Mouse (Mus musculus): ENCODE data around the gene Olfr231. TPM values are rescaled to one million over a fixed set of nuclear protein-coding genes. Genes with fewer than 3 reads are reported as not detected.

Gene Olfr231
- not detected in 2 replicates for polyA plus RNA-seq (2014; fragmentation: Nextera tagmentation; extraction: Ambion mirVana)

- 55% methylated on average over 2 of the region's 2 CpGs for WGBS
- Histone ChIP-seq H3K9ac (ENCODE audit: low read length) (no peak within 1 kb of the TSS), H3K4me2 (no peak within 1 kb of the TSS), H3K9me3 (ENCODE audit: control insufficient read depth, low read length) (no peaks in the 10 kb centered on the region), H3K27me3 (ENCODE audit: control insufficient read depth, insufficient read depth, low read length) (no peaks in the 10 kb centered on the region), H3K36me3 (ENCODE audit: control insufficient read depth, insufficient read depth, low read length) (no peaks in the 10 kb centered on the region), H3K27ac (ENCODE audit: low read depth, low read length) (no peak within 1 kb of the TSS), H3K4me3 (ENCODE audit: low read depth, low read length) (no peak within 1 kb of the TSS), H3K4me1 (ENCODE audit: control insufficient read depth, insufficient read depth, low read length) (no peaks in the 10 kb centered on the region)
- no peak for ATAC-seq (ENCODE audit: low FRiP score)
- no peak for DNase-seq (ENCODE audit: low spot score, missing footprints)
Observed at GRCm38 (mm10) chr1:174121062-174121461, at the start of gene Olfr231. Olfr231 (minus strand) TSS chr1:174121162.

- no peaks in the 10 kb centered on the region for H3K9me3 ChIP-seq (ENCODE audit: control insufficient read depth, low read length)
- H3K27ac ChIP-seq (ENCODE audit: low read depth, low read length), result no peak overlapping the region
- H3K9ac ChIP-seq (ENCODE audit: low read length), result no peak overlapping the region
- no peak overlapping the region for H3K4me3 ChIP-seq (ENCODE audit: low read depth, low read length)
- DNase-seq (ENCODE audit: low spot score, missing footprints) (no peak), ATAC-seq (ENCODE audit: low FRiP score) (no peak)
- H3K4me2 ChIP-seq, result no peak overlapping the region
- peaks cover 2% of the 10 kb centered on the region; the same call in 1 of the 2 replicates for H3K4me1 ChIP-seq (ENCODE audit: control insufficient read depth, insufficient read depth, low read length)
- H3K27me3 ChIP-seq (ENCODE audit: control insufficient read depth, insufficient read depth, low read length), result no peaks in the 10 kb centered on the region
- no peaks in the 10 kb centered on the region for H3K36me3 ChIP-seq (ENCODE audit: control insufficient read depth, insufficient read depth, low read length)
Observed at GRCm38 (mm10) chr1:174169024-174169423, 48.1 kb upstream of the Olfr231 start.

DNA sequence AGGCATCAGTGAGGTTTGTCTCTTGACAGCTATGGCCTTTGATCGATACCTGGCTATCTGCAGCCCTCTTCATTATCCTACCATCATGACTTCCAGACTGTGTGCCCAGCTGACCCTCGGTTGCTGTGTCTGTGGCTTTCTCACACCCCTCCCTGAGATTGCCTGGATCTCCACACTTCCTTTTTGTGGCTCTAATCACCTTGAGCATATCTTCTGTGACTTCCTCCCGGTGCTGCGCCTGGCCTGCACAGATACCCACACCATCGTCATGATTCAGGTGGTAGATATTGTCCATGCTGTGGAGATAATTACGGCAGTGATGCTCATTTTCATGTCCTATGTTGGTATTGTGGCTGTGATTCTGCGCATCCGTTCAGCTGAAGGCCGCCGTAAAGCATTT lies 38.1 kb upstream of the Olfr231 start:
- no peaks in the 10 kb centered on the region for H3K9me3 ChIP-seq (ENCODE audit: control insufficient read depth, low read length)

GRCm38 (mm10) chr1:174158512-174158911 lies 37.5 kb upstream of the Olfr231 start:
- Histone ChIP-seq H3K9me3 (ENCODE audit: control insufficient read depth, low read length) (no peaks in the 10 kb centered on the region), H3K4me3 (ENCODE audit: low read depth, low read length) (no peak overlapping the region), H3K27me3 (ENCODE audit: control insufficient read depth, insufficient read depth, low read length) (no peaks in the 10 kb centered on the region), H3K9ac (ENCODE audit: low read length) (no peak overlapping the region), H3K4me2 (no peak overlapping the region), H3K36me3 (ENCODE audit: control insufficient read depth, insufficient read depth, low read length) (no peaks in the 10 kb centered on the region), H3K27ac (ENCODE audit: low read depth, low read length) (no peak overlapping the region), H3K4me1 (ENCODE audit: control insufficient read depth, insufficient read depth, low read length) (no peaks in the 10 kb centered on the region)
- no peak for ATAC-seq (ENCODE audit: low FRiP score)
- DNase-seq (ENCODE audit: low spot score, missing footprints), result no peak
- WGBS, result 84% methylated on average over 1 of the region's 1 CpGs

More for the DNA sequence above, 38.1 kb upstream of the Olfr231 start:
- Histone ChIP-seq H3K4me1 (ENCODE audit: control insufficient read depth, insufficient read depth, low read length) (no peaks in the 10 kb centered on the region), H3K27me3 (ENCODE audit: control insufficient read depth, insufficient read depth, low read length) (no peaks in the 10 kb centered on the region), H3K9ac (ENCODE audit: low read length) (no peak overlapping the region), H3K36me3 (ENCODE audit: control insufficient read depth, insufficient read depth, low read length) (no peaks in the 10 kb centered on the region), H3K27ac (ENCODE audit: low read depth, low read length) (no peak overlapping the region), H3K4me2 (no peak overlapping the region), H3K4me3 (ENCODE audit: low read depth, low read length) (no peak overlapping the region)
- ATAC-seq (ENCODE audit: low FRiP score) (no peak), DNase-seq (ENCODE audit: low spot score, missing footprints) (no peak)
- 93% methylated on average over 10 of the region's 10 CpGs for WGBS

GRCm38 (mm10) chr1:174157622-174158021 lies 36.7 kb upstream of the Olfr231 start:
- ATAC-seq (ENCODE audit: low FRiP score) (no peak), DNase-seq (ENCODE audit: low spot score, missing footprints) (no peak)
- H3K36me3 ChIP-seq (ENCODE audit: control insufficient read depth, insufficient read depth, low read length), result no peaks in the 10 kb centered on the region
- no peaks in the 10 kb centered on the region for H3K4me1 ChIP-seq (ENCODE audit: control insufficient read depth, insufficient read depth, low read length)
- 96% methylated on average over 3 of the region's 3 CpGs for WGBS
- no peak overlapping the region for H3K27ac ChIP-seq (ENCODE audit: low read depth, low read length)
- no peaks in the 10 kb centered on the region for H3K27me3 ChIP-seq (ENCODE audit: control insufficient read depth, insufficient read depth, low read length)
- H3K9me3 ChIP-seq (ENCODE audit: control insufficient read depth, low read length), result no peaks in the 10 kb centered on the region
- no peak overlapping the region for H3K4me2 ChIP-seq
- no peak overlapping the region for H3K4me3 ChIP-seq (ENCODE audit: low read depth, low read length)
- no peak overlapping the region for H3K9ac ChIP-seq (ENCODE audit: low read length)

DNA sequence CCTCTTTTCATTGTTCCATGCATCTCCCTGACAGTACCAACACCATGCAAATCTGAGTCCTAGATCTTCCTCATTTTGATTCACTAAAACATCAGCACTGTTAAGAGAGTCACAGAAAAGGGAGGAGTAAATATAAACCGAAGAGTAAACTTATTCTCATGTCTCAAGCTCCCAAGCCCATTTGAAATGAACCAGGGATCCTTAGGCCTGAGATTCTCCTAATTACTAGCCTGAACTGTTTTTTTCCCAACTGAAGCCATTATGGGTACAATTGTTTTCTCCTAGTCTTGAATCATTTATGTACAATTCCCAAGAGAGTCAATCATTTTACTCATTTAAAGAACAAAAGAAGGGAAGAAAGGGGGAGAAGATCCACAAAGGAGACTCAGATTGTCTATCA lies 34.4 kb upstream of the Olfr231 start, which contains the start of gene Olfr420:
Gene Olfr420 (plus strand): TSS at position 301 of the 400 bp plus-strand sequence.
- Histone ChIP-seq H3K9ac (ENCODE audit: low read length) (no peak within 1 kb of the TSS), H3K27ac (ENCODE audit: low read depth, low read length) (no peak within 1 kb of the TSS), H3K4me2 (no peak within 1 kb of the TSS), H3K4me1 (ENCODE audit: control insufficient read depth, insufficient read depth, low read length) (no peaks in the 10 kb centered on the region), H3K9me3 (ENCODE audit: control insufficient read depth, low read length) (no peaks in the 10 kb centered on the region), H3K4me3 (ENCODE audit: low read depth, low read length) (no peak within 1 kb of the TSS), H3K27me3 (ENCODE audit: control insufficient read depth, insufficient read depth, low read length) (no peaks in the 10 kb centered on the region), H3K36me3 (ENCODE audit: control insufficient read depth, insufficient read depth, low read length) (no peaks in the 10 kb centered on the region)
- WGBS, result 71% methylated on average over 1 of the region's 1 CpGs
- DNase-seq (ENCODE audit: low spot score, missing footprints), result no peak
- no peak for ATAC-seq (ENCODE audit: low FRiP score)

- H3K27me3 ChIP-seq (ENCODE audit: control insufficient read depth, insufficient read depth, low read length), result no peaks in the 10 kb centered on the region
- no peaks in the 10 kb centered on the region for H3K4me1 ChIP-seq (ENCODE audit: control insufficient read depth, insufficient read depth, low read length)
- no peaks in the 10 kb centered on the region for H3K36me3 ChIP-seq (ENCODE audit: control insufficient read depth, insufficient read depth, low read length)
- no peaks in the 10 kb centered on the region for H3K9me3 ChIP-seq (ENCODE audit: control insufficient read depth, low read length)
- 87% methylated on average over 2 of the region's 2 CpGs for WGBS
- DNase-seq (ENCODE audit: low spot score, missing footprints) (no peak), ATAC-seq (ENCODE audit: low FRiP score) (no peak)
- no peak overlapping the region for H3K27ac ChIP-seq (ENCODE audit: low read depth, low read length)
- no peak overlapping the region for H3K9ac ChIP-seq (ENCODE audit: low read length)
- no peak overlapping the region for H3K4me3 ChIP-seq (ENCODE audit: low read depth, low read length)
- H3K4me2 ChIP-seq, result no peak overlapping the region
Observed at GRCm38 (mm10) chr1:174149289-174149688, 28.3 kb upstream of the Olfr231 start.

- DNase-seq (ENCODE audit: low spot score, missing footprints) (no peak), ATAC-seq (ENCODE audit: low FRiP score) (no peak)
- H3K4me3 ChIP-seq (ENCODE audit: low read depth, low read length), result no peak overlapping the region
- H3K9me3 ChIP-seq (ENCODE audit: control insufficient read depth, low read length), result no peaks in the 10 kb centered on the region
- H3K27ac ChIP-seq (ENCODE audit: low read depth, low read length), result no peak overlapping the region
- H3K27me3 ChIP-seq (ENCODE audit: control insufficient read depth, insufficient read depth, low read length), result no peaks in the 10 kb centered on the region
- no peaks in the 10 kb centered on the region for H3K4me1 ChIP-seq (ENCODE audit: control insufficient read depth, insufficient read depth, low read length)
- no peaks in the 10 kb centered on the region for H3K36me3 ChIP-seq (ENCODE audit: control insufficient read depth, insufficient read depth, low read length)
- no peak overlapping the region for H3K9ac ChIP-seq (ENCODE audit: low read length)
- H3K4me2 ChIP-seq, result no peak overlapping the region
- WGBS, result 92% methylated on average over 1 of the region's 1 CpGs
Observed at GRCm38 (mm10) chr1:174146696-174147095, 25.7 kb upstream of the Olfr231 start.

- H3K9me3 ChIP-seq (ENCODE audit: control insufficient read depth, low read length), result no peaks in the 10 kb centered on the region
- no peaks in the 10 kb centered on the region for H3K4me1 ChIP-seq (ENCODE audit: control insufficient read depth, insufficient read depth, low read length)
- H3K27me3 ChIP-seq (ENCODE audit: control insufficient read depth, insufficient read depth, low read length), result no peaks in the 10 kb centered on the region
- H3K9ac ChIP-seq (ENCODE audit: low read length), result no peak overlapping the region
- H3K4me3 ChIP-seq (ENCODE audit: low read depth, low read length), result no peak overlapping the region
- 79% methylated on average over 2 of the region's 2 CpGs for WGBS
- ATAC-seq (ENCODE audit: low FRiP score), result no peak
- no peak for DNase-seq (ENCODE audit: low spot score, missing footprints)
- no peak overlapping the region for H3K27ac ChIP-seq (ENCODE audit: low read depth, low read length)
- H3K36me3 ChIP-seq (ENCODE audit: control insufficient read depth, insufficient read depth, low read length), result no peaks in the 10 kb centered on the region
- H3K4me2 ChIP-seq, result no peak overlapping the region
Observed at GRCm38 (mm10) chr1:174141384-174141783, 20.4 kb upstream of the Olfr231 start.

DNA sequence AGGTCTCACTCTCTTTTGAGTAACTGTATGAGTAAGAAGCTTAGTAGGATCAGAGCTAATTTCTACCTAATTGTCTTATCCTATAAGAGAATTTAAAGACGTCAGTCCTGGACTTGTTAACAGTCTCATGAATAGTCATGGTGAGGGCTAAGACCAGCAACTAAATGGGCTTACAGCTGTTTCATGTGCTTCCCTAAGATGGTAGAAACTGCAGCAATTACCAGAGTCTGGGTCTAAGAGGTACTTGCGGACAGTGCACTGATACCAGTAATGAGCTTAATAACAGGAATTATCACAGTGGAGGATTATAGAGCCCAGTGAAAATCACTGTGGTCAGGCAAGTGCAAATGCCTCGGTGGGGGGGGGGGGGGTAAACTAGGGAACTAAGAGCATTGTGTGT lies 11.0 kb upstream of the Olfr231 start:
- no peak overlapping the region for H3K27ac ChIP-seq (ENCODE audit: low read depth, low read length)
- H3K27me3 ChIP-seq (ENCODE audit: control insufficient read depth, insufficient read depth, low read length), result no peaks in the 10 kb centered on the region
- DNase-seq (ENCODE audit: low spot score, missing footprints) (no peak), ATAC-seq (ENCODE audit: low FRiP score) (peak; percentile 38; the same call in 1 of the 2 replicates)
- no peak overlapping the region for H3K4me2 ChIP-seq
- WGBS, result 60% methylated on average over 3 of the region's 3 CpGs
- H3K4me1 ChIP-seq (ENCODE audit: control insufficient read depth, insufficient read depth, low read length), result no peaks in the 10 kb centered on the region
- no peaks in the 10 kb centered on the region for H3K9me3 ChIP-seq (ENCODE audit: control insufficient read depth, low read length)
- no peak overlapping the region for H3K9ac ChIP-seq (ENCODE audit: low read length)
- no peaks in the 10 kb centered on the region for H3K36me3 ChIP-seq (ENCODE audit: control insufficient read depth, insufficient read depth, low read length)
- H3K4me3 ChIP-seq (ENCODE audit: low read depth, low read length), result no peak overlapping the region
